Mouse (Mus musculus) G1E (cell line): ENCODE measurements around the gene Slc51a.

Experiments used
- CTCF ChIP-seq: IDR thresholded peaks from 2 replicates; pipeline ENCODE4 v1.5.1; 2012; ENCODE audit warnings: low read depth, low read length, inconsistent platforms, mixed read lengths
- GATA1 ChIP-seq: IDR thresholded peaks from 2 replicates; pipeline ENCODE4 v1.6.1; 2012; ENCODE audit warnings: borderline replicate concordance, low read length, inconsistent platforms, mixed read lengths
- GATA2 ChIP-seq: IDR thresholded peaks from 2 replicates; pipeline ENCODE4 v1.6.1; 2012; ENCODE audit warnings: low read depth, low read length, inconsistent platforms, borderline replicate concordance
- POLR2AphosphoS5 ChIP-seq: IDR thresholded peaks from 2 replicates; pipeline ENCODE4 v1.6.1; 2012; ENCODE audit warnings: low read depth, low read length, inconsistent platforms; ENCODE audit not compliant: insufficient replicate concordance
- TAL1 ChIP-seq: conservative IDR thresholded peaks from 2 replicates; pipeline ENCODE4 v1.6.1; 2012; ENCODE audit warnings: low read depth, low read length, inconsistent platforms, mixed read lengths

GRCm38 (mm10) chr16:32445558-32445957 lies 42.1 kb downstream of the Slc51a start:
- TF ChIP-seq CTCF (no peak), POLR2AphosphoS5 (no peak), TAL1 (no peak), GATA2 (no peak), GATA1 (no peak)
